Mouse (Mus musculus) midbrain, embryonic 13.5 days (tissue): Measurements from ENCODE around the gene Phb2. TPM values are rescaled to one million over a fixed set of nuclear protein-coding genes. Genes with fewer than 3 reads are reported as not detected.

Experiments used
- ATAC-seq: fragments of 200-750 bp; cut with Nextera tagmentation; 2 replicates; pipeline ENCODE4 v1.8.0; 2017; ENCODE audit warnings: mild to moderate bottlenecking, moderate TSS enrichment, moderate library complexity
- H3K27ac ChIP-seq: fragments of 300-500 bp; sonication (generic); 2 replicates; pipeline ENCODE4 v1.5.1; 2015; ENCODE audit warnings: inconsistent platforms, mild to moderate bottlenecking, moderate library complexity
- H3K27me3 ChIP-seq: fragments of 300-500 bp; sonication (generic); 2 replicates; pipeline ENCODE4 v1.6.1; 2015; ENCODE audit warnings: mild to moderate bottlenecking, inconsistent platforms
- H3K36me3 ChIP-seq: fragments of 300-500 bp; sonication (generic); 2 replicates; pipeline ENCODE4 v1.6.1; 2015; ENCODE audit warnings: mild to moderate bottlenecking, inconsistent platforms
- H3K4me1 ChIP-seq: fragments of 300-500 bp; sonication (generic); replicated peaks from 2 replicates; pipeline ENCODE4 v1.6.1; 2015; ENCODE audit warnings: inconsistent platforms
- H3K4me2 ChIP-seq: fragments of 300-500 bp; sonication (generic); replicated peaks from 2 replicates; pipeline ENCODE4 v1.6.1; 2015; ENCODE audit warnings: moderate library complexity, mild to moderate bottlenecking, inconsistent platforms
- H3K4me3 ChIP-seq: fragments of 300-500 bp; sonication (generic); replicated peaks from 2 replicates; pipeline ENCODE4 v1.5.1; 2015; ENCODE audit warnings: mild to moderate bottlenecking, inconsistent platforms
- H3K9ac ChIP-seq: fragments of 300-500 bp; sonication (generic); replicated peaks from 2 replicates; pipeline ENCODE4 v1.6.1; 2015; ENCODE audit warnings: mild to moderate bottlenecking, inconsistent platforms
- H3K9me3 ChIP-seq: fragments of 300-500 bp; sonication (generic); 2 replicates; pipeline ENCODE4 v1.6.1; 2016; ENCODE audit warnings: mild to moderate bottlenecking, inconsistent platforms
- WGBS: fragments of 180-500 bp; shearing (Covaris S2); methylation state at CpG from one replicate; pipeline ENCODE4 v1.1.7; 2015; 5-methylcytosine and 5-hydroxymethylcytosine counted together
- polyA plus RNA-seq: library from polyadenylated mRNA; unstranded; fragments of >200 nt; fragmentation: Nextera tagmentation; extraction: Ambion mirVana; gene quantifications from 2 replicates; pipeline ENCODE4 v1.2.1, GENCODE M21; 2015

Phb2 gene
- polyA plus RNA-seq, 1 experiment from 2014 or later, result 276 TPM

- peaks cover 5% of the 10 kb centered on the region; the same call in 1 of the 2 replicates for H3K4me1 ChIP-seq
- peaks cover 30% of the 10 kb centered on the region for H3K36me3 ChIP-seq
- H3K4me3 ChIP-seq, result no peak overlapping the region
- WGBS, result 91% methylated on average over 7 of the region's 7 CpGs
- no peak overlapping the region for H3K27ac ChIP-seq
- no peaks in the 10 kb centered on the region for H3K27me3 ChIP-seq
- H3K4me2 ChIP-seq, result no peak overlapping the region
- no peak for ATAC-seq
- H3K9me3 ChIP-seq, result no peaks in the 10 kb centered on the region
- H3K9ac ChIP-seq, result no peak overlapping the region
Measured at GRCm38 (mm10) chr6:124696441-124697150, 15.5 kb upstream of the Phb2 start.

- ATAC-seq, result no peak
Measured at GRCm38 (mm10) chr6:124698751-124699150, 13.4 kb upstream of the Phb2 start.

GRCm38 (mm10) chr6:124699366-124699765 lies 12.8 kb upstream of the Phb2 start:
- Histone ChIP-seq H3K27ac (no peak overlapping the region), H3K9me3 (no peaks in the 10 kb centered on the region), H3K9ac (no peak overlapping the region), H3K4me2 (no peak overlapping the region), H3K4me3 (no peak overlapping the region), H3K36me3 (peaks cover 57% of the 10 kb centered on the region), H3K4me1 (peaks cover 2% of the 10 kb centered on the region; the same call in 1 of the 2 replicates), H3K27me3 (no peaks in the 10 kb centered on the region)
- WGBS, result 91% methylated on average over 4 of the region's 4 CpGs
- ATAC-seq, result no peak

More at GRCm38 (mm10) chr6:124698751-124699150, 13.4 kb upstream of the Phb2 start:
- Histone ChIP-seq H3K4me3 (no peak overlapping the region), H3K4me2 (no peak overlapping the region), H3K9me3 (no peaks in the 10 kb centered on the region), H3K36me3 (peaks cover 51% of the 10 kb centered on the region), H3K27ac (no peak overlapping the region), H3K27me3 (no peaks in the 10 kb centered on the region), H3K9ac (no peak overlapping the region), H3K4me1 (peaks cover 5% of the 10 kb centered on the region; the same call in 1 of the 2 replicates)
- WGBS, result 84% methylated on average over 6 of the region's 6 CpGs

- H3K4me3 ChIP-seq, result no peak overlapping the region
- H3K4me2 ChIP-seq, result no peak overlapping the region
- H3K36me3 ChIP-seq, result peaks cover 65% of the 10 kb centered on the region
- no peaks in the 10 kb centered on the region for H3K9me3 ChIP-seq
- 0 out of 2 replicates have a peak, but pooled peaks cover 2% of the 10 kb centered on the region for H3K4me1 ChIP-seq
- 85% methylated on average over 11 of the region's 11 CpGs for WGBS
- H3K27ac ChIP-seq, result no peak overlapping the region
- H3K27me3 ChIP-seq, result no peaks in the 10 kb centered on the region
- no peak overlapping the region for H3K9ac ChIP-seq
- ATAC-seq, result no peak; the same call in 1 of the 2 replicates
Measured at GRCm38 (mm10) chr6:124699962-124700610, 12.1 kb upstream of the Phb2 start.

- Histone ChIP-seq H3K4me3 (no peak overlapping the region), H3K36me3 (peaks cover 70% of the 10 kb centered on the region), H3K4me1 (0 out of 2 replicates have a peak, but pooled peaks cover 2% of the 10 kb centered on the region), H3K27ac (no peak overlapping the region), H3K9me3 (no peaks in the 10 kb centered on the region), H3K9ac (no peak overlapping the region), H3K4me2 (no peak overlapping the region), H3K27me3 (no peaks in the 10 kb centered on the region)
- no peak; the same call in 1 of the 2 replicates for ATAC-seq
- 74% methylated on average over 8 of the region's 8 CpGs for WGBS
Measured at GRCm38 (mm10) chr6:124701338-124701737, 10.8 kb upstream of the Phb2 start.

GRCm38 (mm10) chr6:124702102-124702783 lies 9.9 kb upstream of the Phb2 start:
- peak; percentile 47 for ATAC-seq

GRCm38 (mm10) chr6:124702784-124703103 lies 9.4 kb upstream of the Phb2 start:
- ATAC-seq, result peak; percentile 80
- no peaks in the 10 kb centered on the region for H3K9me3 ChIP-seq
- WGBS, result 58% methylated on average over 3 of the region's 3 CpGs
- no peak overlapping the region for H3K9ac ChIP-seq
- H3K4me2 ChIP-seq, result no peak overlapping the region
- peaks cover 77% of the 10 kb centered on the region for H3K36me3 ChIP-seq
- no peak overlapping the region for H3K4me3 ChIP-seq
- H3K27ac ChIP-seq, result no peak overlapping the region
- H3K27me3 ChIP-seq, result no peaks in the 10 kb centered on the region
- H3K4me1 ChIP-seq, result 0 out of 2 replicates have a peak, but pooled peaks cover 2% of the 10 kb centered on the region

More at GRCm38 (mm10) chr6:124702102-124702783, 9.9 kb upstream of the Phb2 start:
- Histone ChIP-seq H3K36me3 (peaks cover 72% of the 10 kb centered on the region), H3K27me3 (no peaks in the 10 kb centered on the region), H3K9me3 (no peaks in the 10 kb centered on the region), H3K4me2 (no peak overlapping the region), H3K27ac (no peak overlapping the region), H3K4me1 (0 out of 2 replicates have a peak, but pooled peaks cover 2% of the 10 kb centered on the region), H3K4me3 (no peak overlapping the region), H3K9ac (no peak overlapping the region)
- 93% methylated on average over 17 of the region's 17 CpGs for WGBS

- no peak overlapping the region for H3K4me2 ChIP-seq
- H3K9me3 ChIP-seq, result no peaks in the 10 kb centered on the region
- H3K36me3 ChIP-seq, result peaks cover 84% of the 10 kb centered on the region
- H3K27ac ChIP-seq, result no peak overlapping the region
- ATAC-seq, result no peak
- no peaks in the 10 kb centered on the region for H3K27me3 ChIP-seq
- H3K4me1 ChIP-seq, result no peaks in the 10 kb centered on the region
- no peak overlapping the region for H3K9ac ChIP-seq
- WGBS, result 89% methylated on average over 7 of the region's 7 CpGs
- H3K4me3 ChIP-seq, result no peak overlapping the region
Measured at GRCm38 (mm10) chr6:124703789-124704188, 8.3 kb upstream of the Phb2 start.

- no peak overlapping the region for H3K4me2 ChIP-seq
- no peak overlapping the region for H3K9ac ChIP-seq
- H3K9me3 ChIP-seq, result no peaks in the 10 kb centered on the region
- no peak overlapping the region for H3K4me3 ChIP-seq
- no peaks in the 10 kb centered on the region for H3K27me3 ChIP-seq
- peaks cover 4% of the 10 kb centered on the region for H3K4me1 ChIP-seq
- 93% methylated on average over 2 of the region's 2 CpGs for WGBS
- no peak for ATAC-seq
- peaks cover 83% of the 10 kb centered on the region for H3K36me3 ChIP-seq
- H3K27ac ChIP-seq, result no peak overlapping the region
Measured at GRCm38 (mm10) chr6:124704417-124704816, 7.7 kb upstream of the Phb2 start.

GRCm38 (mm10) chr6:124706061-124706627 lies 6.0 kb upstream of the Phb2 start:
- Histone ChIP-seq H3K27ac (no peak overlapping the region), H3K4me1 (peaks cover 21% of the 10 kb centered on the region), H3K9me3 (no peaks in the 10 kb centered on the region), H3K27me3 (no peaks in the 10 kb centered on the region), H3K4me3 (no peak overlapping the region), H3K9ac (no peak overlapping the region), H3K36me3 (peaks cover 67% of the 10 kb centered on the region), H3K4me2 (no peak overlapping the region)
- 93% methylated on average over 5 of the region's 5 CpGs for WGBS
- ATAC-seq, result no peak

- Histone ChIP-seq H3K4me1 (peaks cover 32% of the 10 kb centered on the region), H3K36me3 (peaks cover 45% of the 10 kb centered on the region), H3K27me3 (no peaks in the 10 kb centered on the region), H3K9me3 (no peaks in the 10 kb centered on the region), H3K9ac (no peak overlapping the region), H3K27ac (no peak overlapping the region), H3K4me2 (no peak overlapping the region), H3K4me3 (no peak overlapping the region)
- 93% methylated on average over 10 of the region's 10 CpGs for WGBS
- ATAC-seq, result no peak
Measured at GRCm38 (mm10) chr6:124708289-124708889, 3.7 kb upstream of the Phb2 start.
